Mouse (Mus musculus): ENCODE measurements at regions not wholly inside any gene's neighbourhood (a gene's known extent, or its start where the extent isn't known, plus 50 kb on each side); places are given as distances from the start of the nearest gene placed in this dataset.

- no peak for TF ChIP-seq POLR2A (IDR thresholded peaks at IDR 0.05; ENCODE audit: borderline replicate concordance, extremely low read depth, insufficient read depth, insufficient read length, poor library complexity, severe bottlenecking)
- TF ChIP-seq CTCF (IDR thresholded peaks at IDR 0.05; ENCODE audit: borderline replicate concordance, extremely low read depth, insufficient read depth, insufficient read length) = no peak
Measured at GRCm38 (mm10) chr11:25055698-25056097, 977.8 kb downstream of the Bcl11a start.
